Mouse (Mus musculus): ENCODE data around the gene Sprn.

The Sprn gene

GRCm38 (mm10) chr7:140101993-140102860 is 52.5 kb downstream of the Sprn start, which contains the start of gene Fuom:
Fuom (minus strand) TSS chr7:140102441.
- no peak for DNase-seq (ENCODE audit: extremely low read depth, low read depth, low spot score)

GRCm38 (mm10) chr7:140101498-140101897 is 53.2 kb downstream of the Sprn start:
- DNase-seq (ENCODE audit: extremely low read depth, low read depth, low spot score) = no peak

Measured in fat pad, adult 2 months (tissue).